Mouse (Mus musculus) C2C12 (cell line): Measurements from ENCODE around the gene Slc29a4.

Experiments used
- CEBPB ChIP-seq: IDR thresholded peaks from one replicate; pipeline ENCODE4 v1.6.1; 2011; ENCODE audit warnings: low read depth, mild to moderate bottlenecking, control low read depth, moderate library complexity
- CTCF ChIP-seq: IDR thresholded peaks from one replicate; pipeline ENCODE4 v1.5.1; 2011; ENCODE audit not compliant: control insufficient read depth, insufficient read depth, insufficient read length
- MAX ChIP-seq: IDR thresholded peaks from one replicate; pipeline ENCODE4 v1.6.1; 2011; ENCODE audit warnings: mild to moderate bottlenecking, control low read depth
- MYOD1 ChIP-seq: IDR thresholded peaks from one replicate; pipeline ENCODE4 v1.6.1; 2011; ENCODE audit warnings: low read depth; ENCODE audit not compliant: control insufficient read depth, insufficient read length
- MYOG ChIP-seq: IDR thresholded peaks from one replicate; pipeline ENCODE4 v1.6.1; 2011; ENCODE audit not compliant: control insufficient read depth, insufficient read length; ENCODE audit errors: extremely low read depth
- USF1 ChIP-seq: IDR thresholded peaks from one replicate; pipeline ENCODE4 v1.6.1; 2011; ENCODE audit warnings: low read depth, mild to moderate bottlenecking, control low read depth, moderate library complexity

GRCm38 (mm10) chr5:142712373-142712772 lies 20.1 kb downstream of the Slc29a4 start:
- TF ChIP-seq CTCF: no peak
- TF ChIP-seq USF1: no peak
- TF ChIP-seq MYOD1: no peak
- TF ChIP-seq MAX: no peak
- no peak for TF ChIP-seq MYOG
- no peak for TF ChIP-seq CEBPB
